Mouse (Mus musculus): Measurements from ENCODE around the gene Hif3a. TPM values are rescaled to one million over a fixed set of nuclear protein-coding genes. Genes with fewer than 3 reads are reported as not detected.

The Hif3a gene
- total and polyA plus RNA-seq, 3 experiments, result 8.0 to 37.9 TPM; not detected in 1

DNA sequence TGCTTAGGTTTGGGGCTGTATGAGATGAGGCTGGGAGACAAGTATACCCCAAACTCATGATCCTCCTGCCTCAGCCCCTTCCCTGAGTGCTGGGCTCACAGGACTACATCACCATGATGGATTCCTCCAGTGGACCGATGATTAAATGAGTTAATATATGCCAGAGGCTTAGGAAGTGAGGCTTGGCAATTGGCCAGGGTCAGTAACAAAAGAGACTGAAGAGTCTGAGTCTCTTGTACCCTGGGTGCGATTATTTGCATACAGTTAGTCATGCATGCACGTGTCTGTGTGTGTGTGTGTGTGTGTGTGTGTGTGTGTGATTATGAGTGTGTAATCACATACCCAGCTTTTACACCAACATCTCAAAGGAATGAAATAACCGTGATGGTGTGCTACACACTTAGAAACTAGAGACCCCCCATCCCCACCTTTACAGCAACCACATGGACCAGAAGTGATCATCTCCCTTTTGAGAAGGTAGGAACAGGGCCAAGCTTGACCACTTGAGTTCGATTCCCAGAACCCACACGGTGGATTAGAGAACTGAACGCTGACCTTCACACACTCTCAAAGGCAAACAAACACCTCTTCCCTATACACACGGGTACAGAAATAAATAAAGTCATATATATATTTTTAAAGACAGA is 3.3 kb downstream of the Hif3a start (continued):
- no peak; the same call in 1 of the 2 replicates for TF ChIP-seq GATA1 (IDR thresholded peaks at IDR 0.05; ENCODE audit: low read depth, low read length)
- TF ChIP-seq USF1 (IDR thresholded peaks at IDR 0.05; ENCODE audit: low read depth, low read length), result peak; percentile 54; the same call in 1 of the 2 replicates
- no peak; the same call in 1 of the 2 replicates for TF ChIP-seq HCFC1 (IDR thresholded peaks at IDR 0.05; ENCODE audit: low read depth, low read length)
- no peak for TF ChIP-seq CTCF (IDR thresholded peaks at IDR 0.05 in 2 of 3, conservative IDR thresholded peaks at IDR 0.05 in 1 of 3; ENCODE audit: control insufficient read depth in 1 of 3, insufficient read depth in 1 of 3, low read depth in 2 of 3, low read length in 3 of 3, poor library complexity in 1 of 3, severe bottlenecking in 1 of 3)
- TF ChIP-seq POLR2AphosphoS2 (IDR thresholded peaks at IDR 0.05; ENCODE audit: low read length), result peak; percentile 61; the same call in 1 of the 2 replicates
- peak; percentile 12; the same call in 1 of the 2 replicates for TF ChIP-seq MAZ (IDR thresholded peaks at IDR 0.05; ENCODE audit: low read depth, low read length)
- TF ChIP-seq SIN3A (IDR thresholded peaks at IDR 0.05; ENCODE audit: low read length), result peak; percentile 76
- no peak for TF ChIP-seq JUND (IDR thresholded peaks at IDR 0.05; ENCODE audit: low read depth, low read length)

DNA sequence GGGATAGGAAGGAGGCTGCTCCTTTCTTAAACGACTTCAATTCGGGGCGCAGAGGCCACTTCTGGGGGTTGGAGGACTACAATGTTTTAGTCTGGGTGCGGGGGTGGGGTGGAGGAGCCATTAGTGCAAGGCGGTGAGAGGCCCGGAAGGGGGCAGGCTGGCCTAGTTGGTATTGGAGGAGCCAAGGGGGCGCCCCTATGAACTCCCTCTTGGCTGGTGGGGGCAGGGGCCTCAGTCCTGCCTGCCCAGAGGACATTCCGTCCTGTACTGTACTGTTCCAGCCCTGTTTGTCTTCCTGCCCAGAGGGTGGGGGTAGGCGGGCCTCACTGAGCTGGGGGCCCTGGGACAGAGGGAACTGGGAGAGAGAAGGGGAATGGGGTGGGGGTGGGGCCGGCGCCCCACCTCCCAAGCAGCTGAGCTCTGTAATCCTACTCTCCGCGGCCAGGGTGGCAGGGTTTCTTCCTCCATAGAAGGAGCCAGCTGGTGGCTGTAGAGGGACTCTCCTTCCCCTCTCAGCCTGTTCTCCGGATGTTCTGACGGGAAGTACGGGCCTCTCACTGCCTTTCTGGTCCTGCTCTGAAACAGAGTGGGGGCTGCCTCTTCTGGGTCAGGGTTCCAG is 4.0 kb downstream of the Hif3a start:
- peaks cover 8 to 42% of the 10 kb centered on the region in 2 experiments for H3K4me1 ChIP-seq (ENCODE audit: control insufficient read depth in 1 of 2, insufficient read depth in 2 of 2, low read length in 2 of 2)
- peak in 1 of 2 experiments; percentile 60; a peak in 2 of 4 replicates for TF ChIP-seq POLR2A (IDR thresholded peaks at IDR 0.05; ENCODE audit: control insufficient read depth in 1 of 2, insufficient read depth in 1 of 2, low read depth in 1 of 2, low read length in 2 of 2, poor library complexity in 1 of 2)
- no peak for TF ChIP-seq HCFC1 (IDR thresholded peaks at IDR 0.05; ENCODE audit: low read depth, low read length)
- TF ChIP-seq NELFE (IDR thresholded peaks at IDR 0.05; ENCODE audit: low read depth, low read length), result peak; percentile 60
- peak; percentile 79 for TF ChIP-seq ETS1 (IDR thresholded peaks at IDR 0.05; ENCODE audit: low read depth, low read length)
- TF ChIP-seq MXI1 (IDR thresholded peaks at IDR 0.05; ENCODE audit: low read depth, low read length), result no peak
- 0 out of 2 replicates have a peak, but pooled peaks have one; percentile 79 for TF ChIP-seq UBTF (IDR thresholded peaks at IDR 0.05; ENCODE audit: borderline replicate concordance, insufficient read depth, low read depth, low read length)
- no peak for TF ChIP-seq BHLHE40 (IDR thresholded peaks at IDR 0.05; ENCODE audit: borderline replicate concordance, low read depth, low read length)
- peak; percentile 67 for TF ChIP-seq TBP (IDR thresholded peaks at IDR 0.05; ENCODE audit: low read depth, low read length)
- no peak for TF ChIP-seq ZC3H11A (IDR thresholded peaks at IDR 0.05; ENCODE audit: low read depth, low read length)
- TF ChIP-seq MAX (IDR thresholded peaks at IDR 0.05; ENCODE audit: low read length), result no peak
- TF ChIP-seq ZMIZ1 (IDR thresholded peaks at IDR 0.05; ENCODE audit: low read depth, low read length), result 0 out of 2 replicates have a peak, but pooled peaks have one; percentile 44
- TF ChIP-seq ELF1 (IDR thresholded peaks at IDR 0.05; ENCODE audit: low read depth, low read length), result no peak; the same call in 1 of the 2 replicates
- TF ChIP-seq TAL1 (IDR thresholded peaks at IDR 0.05; ENCODE audit: low read length), result no peak
- peak; percentile 64 for TF ChIP-seq POLR2AphosphoS2 (IDR thresholded peaks at IDR 0.05; ENCODE audit: low read length)
- 0 out of 4 replicates have a peak, but pooled peaks of 1 of the 2 experiments have one; percentile 25 for TF ChIP-seq EP300 (IDR thresholded peaks at IDR 0.05; ENCODE audit: low read depth in 1 of 2, low read length in 2 of 2)
- peak in 2 of 3 experiments; percentile 41 to 52; a peak in 4 of 6 replicates for TF ChIP-seq CTCF (IDR thresholded peaks at IDR 0.05 in 2 of 3, conservative IDR thresholded peaks at IDR 0.05 in 1 of 3; ENCODE audit: control insufficient read depth in 1 of 3, insufficient read depth in 1 of 3, low read depth in 2 of 3, low read length in 3 of 3, poor library complexity in 1 of 3, severe bottlenecking in 1 of 3)
- TF ChIP-seq CHD2 (IDR thresholded peaks at IDR 0.05; ENCODE audit: low read length), result peak; percentile 30; the same call in 1 of the 2 replicates
- peak; percentile 31; the same call in 1 of the 2 replicates for TF ChIP-seq MAZ (IDR thresholded peaks at IDR 0.05; ENCODE audit: low read depth, low read length)
- no peak for TF ChIP-seq GATA1 (IDR thresholded peaks at IDR 0.05; ENCODE audit: low read depth, low read length)
- TF ChIP-seq USF1 (IDR thresholded peaks at IDR 0.05; ENCODE audit: low read depth, low read length), result no peak
- H3K79me2 ChIP-seq (ENCODE audit: control insufficient read depth, insufficient read depth, low read length, poor library complexity), result peaks cover 9% of the 10 kb centered on the region; the same call in 1 of the 2 replicates
- peak; percentile 85 for DNase-seq (ENCODE audit: low read depth, low spot score)
- H3K27ac ChIP-seq (ENCODE audit: control insufficient read depth, low read depth, low read length), result peak overlapping the region; percentile 100
- H3K9me3 ChIP-seq (replicated peaks; ENCODE audit: insufficient read depth, low read length), result no peaks in the 10 kb centered on the region
- no peaks in the 10 kb centered on the region for H3K27me3 ChIP-seq (ENCODE audit: control insufficient read depth in 1 of 2, insufficient read depth in 2 of 2, low read length in 2 of 2)
- H3K9ac ChIP-seq (ENCODE audit: control insufficient read depth, low read depth, low read length, poor library complexity, severe bottlenecking), result peak overlapping the region; percentile 87
- H3K4me3 ChIP-seq (ENCODE audit: control insufficient read depth in 1 of 2, insufficient read depth in 1 of 2, low read depth in 2 of 2, low read length in 2 of 2), result peak overlapping the region; percentile 30 to 61
- H3K36me3 ChIP-seq (ENCODE audit: control insufficient read depth in 1 of 2, insufficient read depth in 2 of 2, low read length in 2 of 2), result peaks cover 0 to 29% of the 10 kb centered on the region in 2 experiments; a peak in 3 of 4 replicates

All from MEL (cell line).